Mouse (Mus musculus): ENCODE results near the gene Mthfd2. TPM values are rescaled to one million over a fixed set of nuclear protein-coding genes. Genes with fewer than 3 reads are reported as not detected.

Gene Mthfd2
- polyA plus RNA-seq, 1 experiment from 2014 or later = 45.7 TPM

GRCm38 (mm10) chr6:83321927-83322326 is 3.8 kb downstream of the Mthfd2 start:
- Histone ChIP-seq H3K36me3 (ENCODE audit: control insufficient read depth, insufficient read depth, low read length) (no peaks in the 10 kb centered on the region), H3K4me3 (ENCODE audit: low read depth, low read length) (no peak overlapping the region), H3K4me2 (ENCODE audit: low read depth) (no peak overlapping the region), H3K27me3 (ENCODE audit: control insufficient read depth, insufficient read depth, low read length) (no peaks in the 10 kb centered on the region), H3K27ac (ENCODE audit: low read depth, low read length) (no peak overlapping the region), H3K4me1 (ENCODE audit: control insufficient read depth, insufficient read depth, low read length) (0 out of 2 replicates have a peak, but pooled peaks cover 7% of the 10 kb centered on the region), H3K9ac (ENCODE audit: low read length) (no peak overlapping the region), H3K9me3 (ENCODE audit: control insufficient read depth, low read length) (no peaks in the 10 kb centered on the region)
- 56% methylated on average over 1 of the region's 1 CpGs for WGBS
- ATAC-seq (ENCODE audit: insufficient read depth, low FRiP score, low TSS enrichment) (no peak), DNase-seq (ENCODE audit: low spot score) (no peak)

- peak overlapping the region; percentile 76 for H3K4me2 ChIP-seq (ENCODE audit: low read depth)
- H3K4me3 ChIP-seq (ENCODE audit: low read depth, low read length) = peak overlapping the region; percentile 85
- under 1% methylated on average over 52 of the region's 52 CpGs for WGBS
- no peaks in the 10 kb centered on the region for H3K36me3 ChIP-seq (ENCODE audit: control insufficient read depth, insufficient read depth, low read length)
- H3K4me1 ChIP-seq (ENCODE audit: control insufficient read depth, insufficient read depth, low read length) = 0 out of 2 replicates have a peak, but pooled peaks cover 6% of the 10 kb centered on the region
- H3K27me3 ChIP-seq (ENCODE audit: control insufficient read depth, insufficient read depth, low read length) = no peaks in the 10 kb centered on the region
- H3K9me3 ChIP-seq (ENCODE audit: control insufficient read depth, low read length) = no peaks in the 10 kb centered on the region
- H3K9ac ChIP-seq (ENCODE audit: low read length) = peak overlapping the region; percentile 90
- peak overlapping the region; percentile 60; the same call in 1 of the 2 replicates for H3K27ac ChIP-seq (ENCODE audit: low read depth, low read length)
- peak; percentile 98 for ATAC-seq (ENCODE audit: insufficient read depth, low FRiP score, low TSS enrichment)
- peak; percentile 94 for DNase-seq (ENCODE audit: low spot score)
Measured at GRCm38 (mm10) chr6:83317108-83317741, 8.5 kb downstream of the Mthfd2 start.

GRCm38 (mm10) chr6:83316022-83316421 is 9.7 kb downstream of the Mthfd2 start:
- H3K4me2 ChIP-seq (ENCODE audit: low read depth) = peak overlapping the region; percentile 76
- peaks cover 6% of the 10 kb centered on the region; the same call in 1 of the 2 replicates for H3K36me3 ChIP-seq (ENCODE audit: control insufficient read depth, insufficient read depth, low read length)
- H3K27ac ChIP-seq (ENCODE audit: low read depth, low read length) = no peak overlapping the region
- DNase-seq (ENCODE audit: low spot score) (peak; percentile 69), ATAC-seq (ENCODE audit: insufficient read depth, low FRiP score, low TSS enrichment) (no peak)
- H3K27me3 ChIP-seq (ENCODE audit: control insufficient read depth, insufficient read depth, low read length) = no peaks in the 10 kb centered on the region
- H3K4me3 ChIP-seq (ENCODE audit: low read depth, low read length) = peak overlapping the region; percentile 9; the same call in 1 of the 2 replicates
- WGBS = 3% methylated on average over 10 of the region's 10 CpGs
- 0 out of 2 replicates have a peak, but pooled peaks cover 6% of the 10 kb centered on the region for H3K4me1 ChIP-seq (ENCODE audit: control insufficient read depth, insufficient read depth, low read length)
- no peaks in the 10 kb centered on the region for H3K9me3 ChIP-seq (ENCODE audit: control insufficient read depth, low read length)
- 0 out of 2 replicates have a peak overlapping the region, but pooled peaks have one; percentile 3 for H3K9ac ChIP-seq (ENCODE audit: low read length)

DNA sequence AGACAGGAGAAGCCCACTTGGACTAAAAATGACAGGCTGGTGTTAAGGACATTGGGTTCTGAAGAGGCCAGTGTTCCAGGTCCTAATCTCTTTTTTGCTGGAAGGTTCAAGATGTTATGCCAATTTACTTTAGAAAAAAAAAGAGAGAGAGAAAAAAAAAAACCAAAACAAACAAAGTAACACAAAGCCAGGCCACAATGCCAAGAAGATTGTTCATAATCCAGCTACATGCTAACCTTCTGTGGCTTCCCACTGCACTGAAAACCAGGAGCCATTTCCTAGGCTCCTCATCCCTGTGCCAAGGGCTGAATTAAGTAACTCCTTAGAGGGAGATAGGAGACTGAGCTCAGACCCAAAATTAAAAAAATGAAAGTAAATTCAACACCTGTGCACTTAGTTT is 10.4 kb downstream of the Mthfd2 start:
- Histone ChIP-seq H3K9ac (ENCODE audit: low read length) (no peak overlapping the region), H3K27ac (ENCODE audit: low read depth, low read length) (no peak overlapping the region), H3K9me3 (ENCODE audit: control insufficient read depth, low read length) (no peaks in the 10 kb centered on the region), H3K4me2 (ENCODE audit: low read depth) (no peak overlapping the region), H3K27me3 (ENCODE audit: control insufficient read depth, insufficient read depth, low read length) (no peaks in the 10 kb centered on the region), H3K36me3 (ENCODE audit: control insufficient read depth, insufficient read depth, low read length) (peaks cover 10% of the 10 kb centered on the region), H3K4me1 (ENCODE audit: control insufficient read depth, insufficient read depth, low read length) (0 out of 2 replicates have a peak, but pooled peaks cover 6% of the 10 kb centered on the region), H3K4me3 (ENCODE audit: low read depth, low read length) (no peak overlapping the region)
- DNase-seq (ENCODE audit: low spot score) (no peak), ATAC-seq (ENCODE audit: insufficient read depth, low FRiP score, low TSS enrichment) (no peak)

GRCm38 (mm10) chr6:83312514-83312913 is 13.2 kb downstream of the Mthfd2 start:
- H3K9ac ChIP-seq (ENCODE audit: low read length) = no peak overlapping the region
- H3K27me3 ChIP-seq (ENCODE audit: control insufficient read depth, insufficient read depth, low read length) = no peaks in the 10 kb centered on the region
- H3K9me3 ChIP-seq (ENCODE audit: control insufficient read depth, low read length) = no peaks in the 10 kb centered on the region
- 0 out of 2 replicates have a peak, but pooled peaks cover 6% of the 10 kb centered on the region for H3K4me1 ChIP-seq (ENCODE audit: control insufficient read depth, insufficient read depth, low read length)
- DNase-seq (ENCODE audit: low spot score) = no peak
- no peak overlapping the region for H3K4me2 ChIP-seq (ENCODE audit: low read depth)
- H3K4me3 ChIP-seq (ENCODE audit: low read depth, low read length) = no peak overlapping the region
- ATAC-seq (ENCODE audit: insufficient read depth, low FRiP score, low TSS enrichment) = no peak
- peaks cover 20% of the 10 kb centered on the region for H3K36me3 ChIP-seq (ENCODE audit: control insufficient read depth, insufficient read depth, low read length)
- WGBS = 91% methylated on average over 8 of the region's 8 CpGs
- H3K27ac ChIP-seq (ENCODE audit: low read depth, low read length) = no peak overlapping the region

- H3K36me3 ChIP-seq (ENCODE audit: control insufficient read depth, insufficient read depth, low read length) = peaks cover 21% of the 10 kb centered on the region
- H3K9me3 ChIP-seq (ENCODE audit: control insufficient read depth, low read length) = no peaks in the 10 kb centered on the region
- H3K27me3 ChIP-seq (ENCODE audit: control insufficient read depth, insufficient read depth, low read length) = no peaks in the 10 kb centered on the region
- H3K27ac ChIP-seq (ENCODE audit: low read depth, low read length) = no peak overlapping the region
- H3K4me2 ChIP-seq (ENCODE audit: low read depth) = no peak overlapping the region
- WGBS = 93% methylated on average over 7 of the region's 7 CpGs
- no peak overlapping the region for H3K9ac ChIP-seq (ENCODE audit: low read length)
- H3K4me3 ChIP-seq (ENCODE audit: low read depth, low read length) = no peak overlapping the region
- H3K4me1 ChIP-seq (ENCODE audit: control insufficient read depth, insufficient read depth, low read length) = 0 out of 2 replicates have a peak, but pooled peaks cover 6% of the 10 kb centered on the region
- ATAC-seq (ENCODE audit: insufficient read depth, low FRiP score, low TSS enrichment) = no peak
- no peak for DNase-seq (ENCODE audit: low spot score)
Measured at GRCm38 (mm10) chr6:83312021-83312420, 13.7 kb downstream of the Mthfd2 start.

- 0 out of 2 replicates have a peak, but pooled peaks cover 1% of the 10 kb centered on the region for H3K4me1 ChIP-seq (ENCODE audit: control insufficient read depth, insufficient read depth, low read length)
- H3K4me2 ChIP-seq (ENCODE audit: low read depth) = no peak overlapping the region
- no peak overlapping the region for H3K27ac ChIP-seq (ENCODE audit: low read depth, low read length)
- no peak overlapping the region for H3K9ac ChIP-seq (ENCODE audit: low read length)
- H3K27me3 ChIP-seq (ENCODE audit: control insufficient read depth, insufficient read depth, low read length) = no peaks in the 10 kb centered on the region
- ATAC-seq (ENCODE audit: insufficient read depth, low FRiP score, low TSS enrichment) (no peak), DNase-seq (ENCODE audit: low spot score) (no peak)
- no peak overlapping the region for H3K4me3 ChIP-seq (ENCODE audit: low read depth, low read length)
- 95% methylated on average over 11 of the region's 11 CpGs for WGBS
- H3K9me3 ChIP-seq (ENCODE audit: control insufficient read depth, low read length) = no peaks in the 10 kb centered on the region
- H3K36me3 ChIP-seq (ENCODE audit: control insufficient read depth, insufficient read depth, low read length) = peaks cover 23% of the 10 kb centered on the region
Measured at GRCm38 (mm10) chr6:83311206-83311605, 14.5 kb downstream of the Mthfd2 start.

DNA sequence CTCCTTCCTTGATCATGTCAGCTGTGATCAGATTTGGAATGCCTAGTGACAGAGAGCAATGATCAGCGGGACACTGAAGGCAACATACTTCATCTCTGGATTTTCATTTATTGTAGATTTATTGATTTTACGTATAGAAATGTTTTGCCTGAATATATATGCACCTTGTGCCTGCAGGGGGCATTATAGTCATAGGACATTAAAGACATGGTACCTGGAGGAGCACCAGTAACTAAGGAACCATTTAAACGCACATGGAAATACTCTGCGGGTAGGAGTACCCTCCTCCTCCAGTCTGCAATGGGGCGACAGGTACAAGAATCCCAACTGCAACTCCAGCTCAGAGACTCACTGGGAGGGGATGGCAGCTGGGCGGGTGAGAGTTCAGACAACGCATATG is 16.7 kb downstream of the Mthfd2 start:
- Histone ChIP-seq H3K4me1 (ENCODE audit: control insufficient read depth, insufficient read depth, low read length) (no peaks in the 10 kb centered on the region), H3K4me2 (ENCODE audit: low read depth) (no peak overlapping the region), H3K9ac (ENCODE audit: low read length) (no peak overlapping the region), H3K9me3 (ENCODE audit: control insufficient read depth, low read length) (no peaks in the 10 kb centered on the region), H3K36me3 (ENCODE audit: control insufficient read depth, insufficient read depth, low read length) (peaks cover 25% of the 10 kb centered on the region), H3K27me3 (ENCODE audit: control insufficient read depth, insufficient read depth, low read length) (no peaks in the 10 kb centered on the region), H3K4me3 (ENCODE audit: low read depth, low read length) (no peak overlapping the region), H3K27ac (ENCODE audit: low read depth, low read length) (no peak overlapping the region)
- WGBS = 93% methylated on average over 7 of the region's 7 CpGs
- no peak for DNase-seq (ENCODE audit: low spot score)
- ATAC-seq (ENCODE audit: insufficient read depth, low FRiP score, low TSS enrichment) = no peak

DNA sequence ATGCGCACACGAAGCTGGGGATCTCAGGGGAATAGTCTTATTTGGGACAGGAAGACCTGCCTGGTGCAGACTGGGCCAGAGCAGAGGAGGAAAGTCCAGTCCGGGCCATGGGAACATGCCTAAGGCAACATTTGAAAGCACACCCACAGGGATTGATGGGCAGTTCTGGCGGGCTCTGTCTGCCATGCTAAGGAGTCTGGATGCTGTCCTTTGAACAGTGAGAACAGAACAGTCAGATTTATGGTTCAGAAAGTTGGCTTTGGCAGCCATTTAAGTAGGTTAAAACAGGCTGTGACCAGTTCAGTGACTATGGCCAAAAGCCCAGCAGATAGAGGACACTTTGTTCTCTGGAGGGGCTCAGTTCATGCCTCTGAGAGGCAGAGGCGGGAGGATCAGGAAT is 23.4 kb downstream of the Mthfd2 start:
- Histone ChIP-seq H3K9me3 (ENCODE audit: control insufficient read depth, low read length) (no peaks in the 10 kb centered on the region), H3K4me2 (ENCODE audit: low read depth) (no peak overlapping the region), H3K36me3 (ENCODE audit: control insufficient read depth, insufficient read depth, low read length) (peaks cover 5% of the 10 kb centered on the region; the same call in 1 of the 2 replicates), H3K9ac (ENCODE audit: low read length) (no peak overlapping the region), H3K4me1 (ENCODE audit: control insufficient read depth, insufficient read depth, low read length) (peaks cover 6% of the 10 kb centered on the region; the same call in 1 of the 2 replicates), H3K27me3 (ENCODE audit: control insufficient read depth, insufficient read depth, low read length) (no peaks in the 10 kb centered on the region), H3K4me3 (ENCODE audit: low read depth, low read length) (no peak overlapping the region), H3K27ac (ENCODE audit: low read depth, low read length) (no peak overlapping the region)
- WGBS = 65% methylated on average over 5 of the region's 5 CpGs
- 0 out of 2 replicates have a peak, but pooled peaks have one; percentile 35 for ATAC-seq (ENCODE audit: insufficient read depth, low FRiP score, low TSS enrichment)
- DNase-seq (ENCODE audit: low spot score) = no peak
